Mouse (Mus musculus) neural tube, embryonic 13.5 days (tissue): ENCODE measurements around the gene Qdpr. TPM values are rescaled to one million over a fixed set of nuclear protein-coding genes. Genes with fewer than 3 reads are reported as not detected.
A peak's percentile ranks its signal among the peaks of the same experiment; 100 is the strongest.
"Not testable (repeated sequence)": the region's sequence is repeated elsewhere in the genome, so short reads cannot be mapped to it uniquely, and the experiment has no call there.

ENCODE experiments used
- ATAC-seq: fragments of 200-750 bp; cut with Nextera tagmentation; 2 replicates; pipeline ENCODE4 v1.8.0; 2017; ENCODE audit warnings: low read depth, mild to moderate bottlenecking, moderate TSS enrichment, moderate library complexity
- H3K27ac ChIP-seq: fragments of 300-500 bp; sonication (generic); replicated peaks from 2 replicates; pipeline ENCODE4 v1.5.1; 2015; ENCODE audit warnings: moderate library complexity, mild to moderate bottlenecking, inconsistent platforms
- H3K27me3 ChIP-seq: fragments of 300-500 bp; sonication (generic); 2 replicates; pipeline ENCODE4 v1.6.1; 2015; ENCODE audit warnings: mild to moderate bottlenecking, inconsistent platforms
- H3K36me3 ChIP-seq: fragments of 300-500 bp; sonication (generic); 2 replicates; pipeline ENCODE4 v1.6.1; 2015; ENCODE audit warnings: mild to moderate bottlenecking, inconsistent platforms
- H3K4me1 ChIP-seq: fragments of 300-500 bp; sonication (generic); replicated peaks from 2 replicates; pipeline ENCODE4 v1.6.1; 2015; ENCODE audit warnings: inconsistent platforms
- H3K4me2 ChIP-seq: fragments of 300-500 bp; sonication (generic); 2 replicates; pipeline ENCODE4 v1.6.1; 2015; ENCODE audit warnings: inconsistent platforms, mild to moderate bottlenecking, moderate library complexity
- H3K4me3 ChIP-seq: fragments of 300-500 bp; sonication (generic); 2 replicates; pipeline ENCODE4 v1.5.1; 2015; ENCODE audit warnings: mild to moderate bottlenecking, inconsistent platforms
- H3K9ac ChIP-seq: fragments of 300-500 bp; sonication (generic); 2 replicates; pipeline ENCODE4 v1.6.1; 2015; ENCODE audit warnings: moderate library complexity, mild to moderate bottlenecking, inconsistent platforms
- H3K9me3 ChIP-seq: fragments of 300-500 bp; sonication (generic); 2 replicates; pipeline ENCODE4 v1.6.1; 2016; ENCODE audit warnings: inconsistent platforms
- WGBS: fragments of 180-500 bp; shearing (Covaris S2); methylation state at CpG from one replicate; pipeline ENCODE4 v1.1.7; 2015; 5-methylcytosine and 5-hydroxymethylcytosine counted together
- polyA plus RNA-seq: library from polyadenylated mRNA; unstranded; fragments of >200 nt; fragmentation: Nextera tagmentation; extraction: Ambion mirVana; gene quantifications from 2 replicates; pipeline ENCODE4 v1.2.1, GENCODE M21; 2015

Gene Qdpr
- polyA plus RNA-seq, 1 experiment from 2014 or later, result 136 TPM

DNA sequence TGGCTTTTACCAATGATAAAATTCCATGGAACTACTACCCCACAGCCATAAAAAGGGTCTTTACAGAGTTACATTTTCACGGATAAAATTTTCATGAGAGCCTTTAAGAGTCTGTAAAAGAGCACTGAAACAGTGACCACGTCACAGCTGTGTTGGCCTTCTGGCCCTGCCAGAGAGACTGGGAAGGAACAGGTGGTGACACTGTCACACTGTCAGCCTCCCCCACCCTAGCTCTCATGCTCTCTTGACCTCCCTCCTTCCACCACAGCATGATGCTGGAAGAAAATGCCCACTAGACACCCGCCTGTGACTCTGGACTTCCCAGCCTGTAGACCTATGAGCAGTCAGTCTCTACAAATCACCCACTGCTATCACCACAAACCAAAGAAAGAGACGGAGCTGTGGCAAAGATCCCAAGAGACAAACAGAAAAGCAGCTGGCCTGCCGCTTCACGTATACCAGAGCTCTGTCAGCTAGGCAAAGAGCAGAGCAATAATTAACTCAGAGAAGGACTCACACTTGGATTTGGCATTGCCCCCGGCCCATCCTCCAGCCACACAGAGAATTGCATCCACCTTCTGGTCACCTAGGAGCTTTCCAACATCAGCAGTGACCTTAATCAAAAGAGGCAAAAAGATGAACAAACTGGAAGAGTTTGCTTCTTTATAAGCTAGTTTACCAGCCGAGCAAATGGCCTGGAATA, 5.8 kb downstream of the Qdpr start:
- ATAC-seq, result no peak
- H3K4me3 ChIP-seq, result no peak overlapping the region
- no peaks in the 10 kb centered on the region for H3K9me3 ChIP-seq
- no peak overlapping the region for H3K27ac ChIP-seq
- no peak overlapping the region for H3K4me2 ChIP-seq
- peaks cover 14% of the 10 kb centered on the region for H3K4me1 ChIP-seq
- 85% methylated on average over 8 of the region's 8 CpGs for WGBS
- H3K36me3 ChIP-seq, result peaks cover 8% of the 10 kb centered on the region
- no peak overlapping the region for H3K9ac ChIP-seq
- H3K27me3 ChIP-seq, result no peaks in the 10 kb centered on the region

DNA sequence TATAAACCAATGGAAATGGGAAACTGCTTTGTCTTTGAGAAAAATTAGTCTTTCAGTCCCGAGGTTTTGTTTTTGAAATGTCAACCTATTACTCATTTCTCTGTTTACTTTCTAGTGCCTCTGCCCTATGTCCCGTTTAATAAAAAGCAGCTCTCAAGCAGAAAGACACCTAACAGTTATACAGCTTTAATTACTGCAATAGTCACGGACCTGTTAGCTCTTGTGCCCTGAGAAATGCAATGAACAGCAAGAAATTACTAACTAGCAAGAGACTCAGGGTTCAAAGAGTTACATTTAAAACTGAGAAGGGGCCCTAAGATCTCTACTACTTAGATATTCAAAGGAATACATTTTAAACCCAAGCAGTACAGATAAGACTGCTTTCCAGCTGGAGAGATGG, 8.3 kb downstream of the Qdpr start:
- ATAC-seq, result no peak
- Histone ChIP-seq H3K4me2 (no peak overlapping the region), H3K4me1 (no peaks in the 10 kb centered on the region), H3K4me3 (no peak overlapping the region), H3K27ac (no peak overlapping the region), H3K9me3 (no peaks in the 10 kb centered on the region), H3K9ac (no peak overlapping the region), H3K27me3 (no peaks in the 10 kb centered on the region), H3K36me3 (peaks cover 20% of the 10 kb centered on the region)
- WGBS, result 83% methylated on average over 3 of the region's 3 CpGs

DNA sequence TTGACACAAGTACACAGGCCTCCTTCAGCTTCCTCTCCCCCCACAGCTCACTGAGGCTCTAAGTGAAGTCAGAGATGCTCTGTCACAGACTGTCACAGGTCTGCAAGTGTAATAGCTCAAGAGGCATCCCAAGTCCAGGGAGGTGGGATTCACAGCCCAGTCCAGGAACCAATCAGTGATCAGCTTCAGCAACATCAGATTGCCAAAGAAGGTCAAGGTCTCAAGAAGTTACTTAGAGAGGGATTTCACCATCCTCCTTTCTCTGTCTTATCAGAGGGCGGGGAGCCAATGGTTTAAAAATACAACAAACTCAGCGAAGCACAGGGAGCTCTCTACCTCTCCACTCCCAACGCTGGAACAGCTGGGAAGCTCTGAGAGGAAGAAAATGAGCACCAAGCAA, 8.9 kb downstream of the Qdpr start:
- ATAC-seq, result no peak
- 93% methylated on average over 3 of the region's 3 CpGs for WGBS
- H3K4me1 ChIP-seq, result no peaks in the 10 kb centered on the region
- H3K4me2 ChIP-seq, result no peak overlapping the region
- no peaks in the 10 kb centered on the region for H3K27me3 ChIP-seq
- H3K36me3 ChIP-seq, result peaks cover 24% of the 10 kb centered on the region
- H3K27ac ChIP-seq, result no peak overlapping the region
- no peak overlapping the region for H3K9ac ChIP-seq
- no peak overlapping the region for H3K4me3 ChIP-seq
- no peaks in the 10 kb centered on the region for H3K9me3 ChIP-seq

DNA sequence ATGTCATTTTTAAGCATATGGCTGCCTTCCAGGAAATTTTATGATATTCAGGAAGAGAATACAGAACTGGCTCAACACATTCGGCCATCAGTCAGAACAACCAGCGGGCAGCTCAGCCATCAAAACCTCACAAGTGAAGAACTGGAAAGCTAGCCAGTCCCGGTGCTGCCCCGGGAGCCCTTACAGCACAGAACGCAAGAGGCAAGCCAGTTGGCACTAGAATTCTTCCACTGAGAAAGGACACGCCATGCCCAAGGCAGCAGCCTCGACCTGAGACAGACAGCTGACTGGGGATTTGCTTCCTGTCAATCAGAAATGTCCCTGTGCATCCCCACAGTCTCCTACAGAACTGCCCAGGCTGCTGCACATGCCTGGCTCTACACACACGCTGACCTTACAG, 11.7 kb downstream of the Qdpr start:
- ATAC-seq, result no peak
- no peaks in the 10 kb centered on the region for H3K9me3 ChIP-seq
- no peaks in the 10 kb centered on the region for H3K27me3 ChIP-seq
- peaks cover 43% of the 10 kb centered on the region for H3K36me3 ChIP-seq
- H3K4me2 ChIP-seq, result no peak overlapping the region
- WGBS, result 93% methylated on average over 8 of the region's 8 CpGs
- no peak overlapping the region for H3K27ac ChIP-seq
- no peak overlapping the region for H3K4me3 ChIP-seq
- H3K9ac ChIP-seq, result no peak overlapping the region
- no peaks in the 10 kb centered on the region for H3K4me1 ChIP-seq

- Histone ChIP-seq H3K4me3 (no peak overlapping the region), H3K4me2 (no peak overlapping the region), H3K4me1 (no peaks in the 10 kb centered on the region), H3K36me3 (peaks cover 40% of the 10 kb centered on the region), H3K9me3 (no peaks in the 10 kb centered on the region), H3K27ac (no peak overlapping the region), H3K9ac (no peak overlapping the region), H3K27me3 (no peaks in the 10 kb centered on the region)
- no peak for ATAC-seq
- WGBS, result 75% methylated on average over 4 of the region's 4 CpGs
Measured at GRCm38 (mm10) chr5:45437826-45438225, 12.2 kb downstream of the Qdpr start.

- Histone ChIP-seq H3K4me3 (no peak overlapping the region), H3K9ac (no peak overlapping the region), H3K27me3 (no peaks in the 10 kb centered on the region), H3K9me3 (no peaks in the 10 kb centered on the region), H3K36me3 (peaks cover 41% of the 10 kb centered on the region), H3K4me1 (no peaks in the 10 kb centered on the region), H3K4me2 (no peak overlapping the region), H3K27ac (no peak overlapping the region)
- 90% methylated on average over 14 of the region's 14 CpGs for WGBS
- ATAC-seq, result no peak
Measured at GRCm38 (mm10) chr5:45435967-45436950, 13.8 kb downstream of the Qdpr start.

GRCm38 (mm10) chr5:45427891-45428290, 22.1 kb downstream of the Qdpr start:
- no peaks in the 10 kb centered on the region for H3K27me3 ChIP-seq
- H3K4me2 ChIP-seq, result no peak overlapping the region
- ATAC-seq, result no peak
- no peaks in the 10 kb centered on the region for H3K4me1 ChIP-seq
- H3K27ac ChIP-seq, result no peak overlapping the region
- WGBS, result 96% methylated on average over 7 of the region's 7 CpGs
- H3K9me3 ChIP-seq, result no peaks in the 10 kb centered on the region
- no peak overlapping the region for H3K9ac ChIP-seq
- 0 out of 2 replicates have a peak, but pooled peaks cover 5% of the 10 kb centered on the region for H3K36me3 ChIP-seq
- H3K4me3 ChIP-seq, result no peak overlapping the region

DNA sequence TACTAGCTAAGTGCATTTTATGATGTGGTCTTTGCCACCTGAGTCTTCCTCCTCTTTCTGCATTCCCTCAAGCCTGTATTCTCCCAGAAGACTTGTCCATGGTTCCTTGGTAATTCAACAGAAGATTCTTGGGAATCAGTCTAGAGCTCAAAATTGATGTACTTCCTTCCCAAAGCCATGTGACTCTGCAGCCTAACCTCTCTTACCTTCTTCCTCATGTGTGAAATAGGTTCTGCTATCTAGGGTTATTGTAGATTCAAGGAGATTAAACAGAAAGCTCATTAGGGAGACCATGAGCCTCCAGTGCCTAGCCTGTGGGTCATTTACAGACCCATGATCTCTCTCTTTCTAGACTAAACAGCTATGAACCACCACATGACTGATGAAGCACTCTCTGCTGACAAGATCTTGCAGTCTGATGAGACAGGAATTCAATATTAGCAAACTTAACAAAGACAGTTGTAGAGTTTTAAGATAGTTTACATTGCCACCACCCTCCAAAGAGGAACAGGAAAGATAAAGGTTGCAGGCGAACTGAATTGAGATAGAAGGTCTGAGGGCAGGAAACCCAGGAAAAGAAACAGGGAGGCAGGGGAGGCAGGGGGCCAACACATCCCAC, 23.5 kb downstream of the Qdpr start:
- Histone ChIP-seq H3K27ac (no peak overlapping the region), H3K9me3 (no peaks in the 10 kb centered on the region), H3K4me2 (no peak overlapping the region), H3K4me3 (no peak overlapping the region), H3K36me3 (0 out of 2 replicates have a peak, but pooled peaks cover 2% of the 10 kb centered on the region), H3K4me1 (no peaks in the 10 kb centered on the region), H3K9ac (no peak overlapping the region), H3K27me3 (no peaks in the 10 kb centered on the region)
- ATAC-seq, result no peak
- 70% methylated on average over 1 of the region's 1 CpGs for WGBS

DNA sequence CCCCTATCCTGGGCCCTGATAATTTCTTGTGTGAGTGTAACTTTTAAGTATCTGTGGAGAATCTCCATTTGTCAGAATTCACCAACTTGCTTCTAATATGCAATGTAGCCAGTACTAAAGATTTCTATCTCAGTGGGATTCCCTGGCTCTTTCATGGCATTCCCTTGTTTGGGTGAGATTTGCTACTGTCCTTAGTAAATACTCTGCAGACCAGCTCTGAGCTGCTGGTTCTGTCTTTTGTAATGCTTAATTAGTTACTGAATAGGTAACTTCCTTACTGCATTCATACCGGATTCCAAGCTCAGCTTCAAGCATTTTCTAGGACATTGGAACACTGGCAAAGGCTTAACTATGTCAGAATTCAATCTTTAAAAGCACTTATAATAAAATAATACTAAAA, 24.3 kb downstream of the Qdpr start:
- H3K4me2 ChIP-seq, H3K4me1 ChIP-seq, H3K36me3 ChIP-seq, H3K4me3 ChIP-seq, H3K9ac ChIP-seq, ATAC-seq, H3K9me3 ChIP-seq, H3K27me3 ChIP-seq, H3K27ac ChIP-seq: not testable (repeated sequence)
- WGBS, result 40% methylated on average over 1 of the region's 1 CpGs

- H3K9me3 ChIP-seq, result no peaks in the 10 kb centered on the region
- 41% methylated on average over 8 of the region's 8 CpGs for WGBS
Measured at GRCm38 (mm10) chr5:45424021-45424886, 25.8 kb downstream of the Qdpr start.

GRCm38 (mm10) chr5:45421881-45422844, 27.9 kb downstream of the Qdpr start:
- no peak for ATAC-seq
- H3K4me2 ChIP-seq, result no peak overlapping the region
- H3K4me3 ChIP-seq, result no peak overlapping the region
- WGBS, result 86% methylated on average over 12 of the region's 12 CpGs
- H3K9me3 ChIP-seq, result no peaks in the 10 kb centered on the region
- no peak overlapping the region for H3K27ac ChIP-seq
- no peaks in the 10 kb centered on the region for H3K27me3 ChIP-seq
- H3K36me3 ChIP-seq, result no peaks in the 10 kb centered on the region
- H3K9ac ChIP-seq, result no peak overlapping the region
- no peaks in the 10 kb centered on the region for H3K4me1 ChIP-seq

More at GRCm38 (mm10) chr5:45424021-45424886, 25.8 kb downstream of the Qdpr start:
- H3K27ac ChIP-seq, result no peak overlapping the region
- no peak overlapping the region for H3K4me3 ChIP-seq
- peak; percentile 93 for ATAC-seq
- H3K27me3 ChIP-seq, result no peaks in the 10 kb centered on the region
- no peak overlapping the region for H3K4me2 ChIP-seq
- no peak overlapping the region for H3K9ac ChIP-seq
- H3K36me3 ChIP-seq, result no peaks in the 10 kb centered on the region
- no peaks in the 10 kb centered on the region for H3K4me1 ChIP-seq
